Mouse (Mus musculus) olfactory bulb, adult 2 months (tissue): ENCODE data around the gene Sh3pxd2a.

Experiments
- CTCF ChIP-seq: fragments of 200-500 bp; IDR thresholded peaks from 2 replicates; pipeline ENCODE4 v1.5.1; 2012; ENCODE audit warnings: low read depth, mild to moderate bottlenecking, low read length, moderate library complexity; ENCODE audit not compliant: insufficient read depth
- POLR2A ChIP-seq: fragments of 200-500 bp; IDR thresholded peaks from 2 replicates; pipeline ENCODE4 v1.6.1; 2012; ENCODE audit warnings: mild to moderate bottlenecking, low read depth, low read length, moderate library complexity; ENCODE audit not compliant: insufficient read depth

- TF ChIP-seq POLR2A, result no peak
- TF ChIP-seq CTCF, result no peak
These were observed 49.4 kb upstream of the Sh3pxd2a start for GRCm38 (mm10) chr19:47513618-47513897.
